Mouse (Mus musculus): ENCODE data around the gene Syt3. TPM values are rescaled to one million over a fixed set of nuclear protein-coding genes. Genes with fewer than 3 reads are reported as not detected.
A peak's percentile ranks its signal among the peaks of the same experiment; 100 is the strongest.

Gene Syt3
- polyA plus RNA-seq, 1 experiment, result not detected

- Histone ChIP-seq H3K4me3 (replicated peaks) (peak overlapping the region; percentile 92), H3K27me3 (replicated peaks) (peaks cover 10% of the 10 kb centered on the region), H3K36me3 (replicated peaks; ENCODE audit: low read length) (no peaks in the 10 kb centered on the region), H3K9me3 (no peaks in the 10 kb centered on the region), H3K4me1 (peaks cover 22% of the 10 kb centered on the region)
- TF ChIP-seq GATA1 (IDR thresholded peaks at IDR 0.05; ENCODE audit: borderline replicate concordance, low read length), result no peak
- no peak for TF ChIP-seq FLI1 (IDR thresholded peaks at IDR 0.05; ENCODE audit: low read length)
These were observed 9.8 kb upstream of the Syt3 start for GRCm38 (mm10) chr7:44373889-44374652.

- TF ChIP-seq FLI1 (IDR thresholded peaks at IDR 0.05; ENCODE audit: low read length), result no peak
- TF ChIP-seq GATA1 (IDR thresholded peaks at IDR 0.05; ENCODE audit: borderline replicate concordance, low read length), result no peak
- no peaks in the 10 kb centered on the region for H3K36me3 ChIP-seq (replicated peaks; ENCODE audit: low read length)
- peaks cover 13% of the 10 kb centered on the region for H3K27me3 ChIP-seq (replicated peaks)
- peaks cover 5% of the 10 kb centered on the region for H3K9me3 ChIP-seq
- H3K4me3 ChIP-seq (replicated peaks), result peak overlapping the region; percentile 92
- peaks cover 22% of the 10 kb centered on the region for H3K4me1 ChIP-seq
These were observed 9.1 kb upstream of the Syt3 start for GRCm38 (mm10) chr7:44374756-44375155.

- Histone ChIP-seq H3K9me3 (peaks cover 7% of the 10 kb centered on the region), H3K4me1 (peaks cover 22% of the 10 kb centered on the region), H3K4me3 (replicated peaks) (no peak overlapping the region), H3K27me3 (replicated peaks) (peaks cover 11% of the 10 kb centered on the region), H3K36me3 (replicated peaks; ENCODE audit: low read length) (no peaks in the 10 kb centered on the region)
- no peak for TF ChIP-seq FLI1 (IDR thresholded peaks at IDR 0.05; ENCODE audit: low read length)
- no peak for TF ChIP-seq GATA1 (IDR thresholded peaks at IDR 0.05; ENCODE audit: borderline replicate concordance, low read length)
These were observed 8.7 kb upstream of the Syt3 start for GRCm38 (mm10) chr7:44375207-44375606.

GRCm38 (mm10) chr7:44375793-44376192 lies 8.1 kb upstream of the Syt3 start:
- no peaks in the 10 kb centered on the region for H3K36me3 ChIP-seq (replicated peaks; ENCODE audit: low read length)
- TF ChIP-seq FLI1 (IDR thresholded peaks at IDR 0.05; ENCODE audit: low read length) (no peak), GATA1 (IDR thresholded peaks at IDR 0.05; ENCODE audit: borderline replicate concordance, low read length) (no peak)
- H3K4me3 ChIP-seq (replicated peaks), result no peak overlapping the region
- peaks cover 13% of the 10 kb centered on the region for H3K9me3 ChIP-seq
- peaks cover 22% of the 10 kb centered on the region for H3K4me1 ChIP-seq
- peaks cover 14% of the 10 kb centered on the region for H3K27me3 ChIP-seq (replicated peaks)

GRCm38 (mm10) chr7:44378290-44378689 lies 5.6 kb upstream of the Syt3 start:
- Histone ChIP-seq H3K27me3 (replicated peaks) (peaks cover 28% of the 10 kb centered on the region), H3K36me3 (replicated peaks; ENCODE audit: low read length) (no peaks in the 10 kb centered on the region), H3K9me3 (peaks cover 14% of the 10 kb centered on the region), H3K4me1 (peaks cover 19% of the 10 kb centered on the region), H3K4me3 (replicated peaks) (no peak overlapping the region)
- TF ChIP-seq GATA1 (IDR thresholded peaks at IDR 0.05; ENCODE audit: borderline replicate concordance, low read length) (no peak), FLI1 (IDR thresholded peaks at IDR 0.05; ENCODE audit: low read length) (no peak)

- H3K4me3 ChIP-seq (replicated peaks), result no peak overlapping the region
- peaks cover 13% of the 10 kb centered on the region for H3K4me1 ChIP-seq
- no peaks in the 10 kb centered on the region for H3K36me3 ChIP-seq (replicated peaks; ENCODE audit: low read length)
- peaks cover 14% of the 10 kb centered on the region for H3K9me3 ChIP-seq
- TF ChIP-seq FLI1 (IDR thresholded peaks at IDR 0.05; ENCODE audit: low read length) (no peak), GATA1 (IDR thresholded peaks at IDR 0.05; ENCODE audit: borderline replicate concordance, low read length) (no peak)
- H3K27me3 ChIP-seq (replicated peaks), result peaks cover 68% of the 10 kb centered on the region
These were observed 1.4 kb upstream of the Syt3 start for GRCm38 (mm10) chr7:44382541-44382940.

- peaks cover 13% of the 10 kb centered on the region for H3K4me1 ChIP-seq
- H3K36me3 ChIP-seq (replicated peaks; ENCODE audit: low read length), result no peaks in the 10 kb centered on the region
- peaks cover 10% of the 10 kb centered on the region for H3K9me3 ChIP-seq
- peak overlapping the region; percentile 88 for H3K4me3 ChIP-seq (replicated peaks)
- TF ChIP-seq FLI1 (IDR thresholded peaks at IDR 0.05; ENCODE audit: low read length), result no peak
- TF ChIP-seq GATA1 (IDR thresholded peaks at IDR 0.05; ENCODE audit: borderline replicate concordance, low read length), result no peak
- H3K27me3 ChIP-seq (replicated peaks), result peaks cover 71% of the 10 kb centered on the region
These were observed 786 bp downstream of the Syt3 start for GRCm38 (mm10) chr7:44384716-44385059.

GRCm38 (mm10) chr7:44385720-44386119 lies 1.8 kb downstream of the Syt3 start, which contains the start of gene 1700008O03Rik:
Gene 1700008O03Rik (minus strand): TSS chr7:44385820.
- Histone ChIP-seq H3K27me3 (replicated peaks) (peaks cover 78% of the 10 kb centered on the region), H3K9me3 (peaks cover 2% of the 10 kb centered on the region), H3K36me3 (replicated peaks; ENCODE audit: low read length) (no peaks in the 10 kb centered on the region), H3K4me1 (peaks cover 13% of the 10 kb centered on the region), H3K4me3 (replicated peaks) (peak within 1 kb of the TSS; percentile 88)
- no peak for TF ChIP-seq GATA1 (IDR thresholded peaks at IDR 0.05; ENCODE audit: borderline replicate concordance, low read length)
- no peak for TF ChIP-seq FLI1 (IDR thresholded peaks at IDR 0.05; ENCODE audit: low read length)

- Histone ChIP-seq H3K9me3 (no peaks in the 10 kb centered on the region), H3K27me3 (replicated peaks) (peaks cover 69% of the 10 kb centered on the region), H3K36me3 (replicated peaks; ENCODE audit: low read length) (no peaks in the 10 kb centered on the region), H3K4me3 (replicated peaks) (no peak overlapping the region), H3K4me1 (no peaks in the 10 kb centered on the region)
- TF ChIP-seq GATA1 (IDR thresholded peaks at IDR 0.05; ENCODE audit: borderline replicate concordance, low read length), result no peak
- no peak for TF ChIP-seq FLI1 (IDR thresholded peaks at IDR 0.05; ENCODE audit: low read length)
These were observed 7.9 kb downstream of the Syt3 start for GRCm38 (mm10) chr7:44391831-44392230.

- Histone ChIP-seq H3K27me3 (replicated peaks) (peaks cover 69% of the 10 kb centered on the region), H3K9me3 (no peaks in the 10 kb centered on the region), H3K4me3 (replicated peaks) (no peak overlapping the region), H3K36me3 (replicated peaks; ENCODE audit: low read length) (no peaks in the 10 kb centered on the region), H3K4me1 (no peaks in the 10 kb centered on the region)
- TF ChIP-seq FLI1 (IDR thresholded peaks at IDR 0.05; ENCODE audit: low read length), result no peak
These were observed 8.4 kb downstream of the Syt3 start for GRCm38 (mm10) chr7:44392341-44392740.
